Mouse (Mus musculus): ENCODE data around the gene She.

She gene

DNA sequence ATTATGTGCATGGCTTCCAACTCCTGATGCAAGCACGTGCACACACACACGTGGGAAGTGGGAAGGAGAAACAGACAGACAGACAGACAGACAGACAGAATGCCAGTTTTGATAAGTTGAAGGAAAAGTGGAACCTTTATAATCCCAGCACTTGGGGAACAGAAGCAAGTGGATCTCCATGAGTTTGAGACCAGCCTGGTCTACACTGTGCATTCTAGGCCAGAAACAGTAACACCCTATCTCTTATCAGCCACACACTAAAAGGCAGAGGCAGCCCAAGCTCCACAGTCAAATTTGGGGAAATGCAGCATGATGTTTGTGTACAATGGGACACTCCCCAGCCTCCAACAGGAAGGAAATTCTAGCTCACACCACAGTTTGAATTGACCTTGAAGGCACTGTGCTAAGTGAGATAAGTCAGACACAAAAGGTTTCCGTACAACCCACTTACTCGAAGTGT lies 52.4 kb downstream of the She start:
- DNase-seq (ENCODE audit: low spot score): no peak

DNA sequence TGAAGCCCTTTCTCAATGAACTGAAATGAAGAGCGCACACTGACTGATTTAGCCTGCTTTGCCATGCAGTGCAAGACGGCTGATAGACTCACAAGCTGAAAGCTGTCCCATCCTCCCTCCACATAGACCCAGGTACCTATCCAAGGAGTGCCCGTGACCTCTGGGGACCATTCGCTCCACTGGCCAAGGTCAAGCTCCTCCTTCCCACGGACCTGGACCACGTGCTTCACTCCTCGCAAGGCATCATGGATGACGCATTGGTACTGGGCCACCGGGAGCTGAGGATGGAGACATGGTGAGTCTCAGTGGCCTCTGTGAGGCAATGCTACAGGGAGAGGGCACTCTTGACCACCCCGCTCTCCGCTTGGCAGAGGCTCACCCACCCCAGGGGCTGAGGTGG lies 54.6 kb downstream of the She start:
- no peak for DNase-seq (ENCODE audit: low spot score)

DNA sequence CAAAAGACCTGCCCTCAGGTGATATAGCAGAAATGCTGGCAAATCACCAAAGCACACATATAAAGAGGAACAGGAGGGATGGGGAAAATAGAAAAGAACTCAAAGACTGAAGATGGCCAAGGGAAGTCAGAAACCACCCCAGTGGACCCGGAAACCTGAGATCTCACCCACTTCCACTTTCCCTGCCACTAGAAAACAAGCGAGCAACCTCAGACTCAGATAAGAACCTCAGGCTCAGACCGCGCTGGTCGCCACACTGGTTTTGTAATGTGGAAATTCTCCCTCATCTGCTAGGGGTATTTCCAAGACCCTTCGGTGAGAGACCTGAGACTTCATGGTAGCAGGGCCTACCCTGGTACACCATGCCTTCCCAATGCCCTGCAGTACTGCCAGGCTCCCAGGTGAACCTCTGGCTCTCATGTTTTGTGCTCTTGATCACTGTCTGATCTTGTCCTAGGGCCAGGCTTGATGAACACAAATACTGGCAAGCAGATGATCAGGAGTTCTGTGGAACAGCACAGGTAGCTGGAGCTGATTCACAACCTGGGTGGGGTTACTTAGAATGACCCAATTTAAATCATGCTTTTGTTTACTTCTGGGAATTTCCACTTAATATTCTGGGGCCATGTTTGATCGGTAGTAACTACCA lies 56.5 kb downstream of the She start:
- DNase-seq (ENCODE audit: low spot score): no peak

DNA sequence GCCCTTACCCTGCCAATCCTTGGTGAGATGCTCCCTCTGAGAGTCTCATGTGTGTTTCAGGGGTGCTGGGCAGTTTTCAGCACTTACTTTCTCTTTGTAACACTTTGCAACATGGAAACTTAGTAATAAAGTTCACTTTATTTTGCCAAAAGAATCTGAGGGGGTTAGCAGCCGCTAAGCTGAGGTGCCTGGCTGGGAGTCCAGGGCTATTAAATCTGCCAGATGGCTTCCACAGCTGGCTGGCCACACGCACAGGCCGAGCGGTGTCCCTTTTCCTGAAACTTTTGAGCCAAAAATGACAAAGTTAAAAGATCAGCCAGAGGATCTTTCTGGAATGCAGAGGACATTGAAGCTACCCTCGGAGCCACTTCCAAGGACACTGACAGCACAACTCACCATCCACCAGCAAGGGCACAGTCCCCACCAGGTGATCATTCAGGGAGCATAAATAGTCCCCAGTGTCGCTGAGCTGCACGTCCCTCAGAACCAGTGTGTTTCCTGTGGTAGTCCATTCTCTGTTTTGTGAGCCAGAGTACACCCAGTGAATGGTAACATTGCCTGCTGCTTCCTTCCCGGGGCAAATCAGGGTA lies 58.8 kb downstream of the She start:
- DNase-seq (ENCODE audit: low spot score): no peak

DNA sequence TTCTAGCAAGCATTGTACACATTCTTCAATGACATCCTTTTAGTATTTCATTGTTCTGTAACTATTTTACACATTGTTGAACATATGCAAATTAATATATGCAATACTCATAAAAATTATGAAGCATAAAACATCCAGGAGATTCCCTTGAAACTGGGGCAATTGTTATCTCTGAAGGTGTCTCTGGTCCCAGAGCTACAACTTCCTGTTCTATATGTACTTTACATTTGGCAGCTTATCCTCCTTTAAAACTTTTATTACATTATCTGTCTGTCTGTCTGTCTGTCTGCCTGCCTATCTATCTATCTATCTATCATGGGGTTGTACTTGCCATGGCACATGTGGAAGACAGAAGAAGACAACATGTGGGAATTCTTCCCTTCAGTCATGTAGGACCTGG lies 60.5 kb downstream of the She start:
- no peak for DNase-seq (ENCODE audit: low spot score)

DNA sequence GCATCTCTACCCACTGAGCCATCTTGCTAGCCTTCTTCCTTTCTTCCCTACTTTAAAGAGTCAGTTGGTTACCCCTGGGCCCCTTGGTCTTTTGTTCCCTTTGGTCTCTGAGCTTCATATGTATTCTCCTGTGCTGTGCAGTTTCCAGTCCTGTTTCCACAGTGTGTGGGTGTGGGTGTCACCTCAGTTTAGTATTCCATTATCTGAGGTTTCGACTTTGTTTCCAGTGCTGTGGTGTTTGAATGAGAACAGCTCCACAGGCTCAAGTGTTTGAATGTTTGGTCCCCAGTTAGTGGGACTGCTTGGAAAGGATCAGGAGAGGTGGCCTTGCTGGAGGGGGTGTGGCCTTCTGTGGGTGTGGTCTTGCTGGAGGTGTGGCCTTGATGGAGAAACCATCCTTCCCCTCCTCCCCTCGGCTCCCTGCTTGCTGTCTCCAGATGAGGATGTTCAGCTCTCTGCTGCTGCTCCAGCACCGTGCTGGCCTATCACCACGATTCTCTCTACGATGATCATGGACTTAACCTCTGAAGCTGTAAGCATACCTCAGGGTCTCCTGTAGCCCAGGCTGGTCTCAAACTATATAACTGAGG lies 61.4 kb downstream of the She start:
- no peak for DNase-seq (ENCODE audit: low spot score)

DNA sequence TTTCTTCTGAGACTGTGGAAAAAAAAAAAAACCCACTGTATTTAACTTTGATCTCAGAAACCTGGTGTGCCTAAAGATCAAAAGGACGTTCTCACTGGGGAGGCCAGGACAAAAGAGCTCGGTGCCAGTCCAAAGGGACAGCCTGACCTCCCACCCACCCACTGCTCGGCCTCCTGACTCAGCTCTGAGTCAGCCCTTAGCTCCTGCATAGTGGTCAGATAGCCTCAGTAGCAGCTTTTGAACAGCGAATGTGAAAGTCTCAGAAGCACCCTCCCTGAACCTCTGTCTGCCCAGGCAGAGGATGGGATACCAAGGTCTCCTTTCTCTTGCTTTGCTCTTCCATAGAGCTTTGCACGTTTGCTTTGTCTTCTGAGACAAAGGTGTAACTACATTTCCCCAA lies 65.4 kb downstream of the She start:
- DNase-seq (ENCODE audit: low spot score): no peak

DNA sequence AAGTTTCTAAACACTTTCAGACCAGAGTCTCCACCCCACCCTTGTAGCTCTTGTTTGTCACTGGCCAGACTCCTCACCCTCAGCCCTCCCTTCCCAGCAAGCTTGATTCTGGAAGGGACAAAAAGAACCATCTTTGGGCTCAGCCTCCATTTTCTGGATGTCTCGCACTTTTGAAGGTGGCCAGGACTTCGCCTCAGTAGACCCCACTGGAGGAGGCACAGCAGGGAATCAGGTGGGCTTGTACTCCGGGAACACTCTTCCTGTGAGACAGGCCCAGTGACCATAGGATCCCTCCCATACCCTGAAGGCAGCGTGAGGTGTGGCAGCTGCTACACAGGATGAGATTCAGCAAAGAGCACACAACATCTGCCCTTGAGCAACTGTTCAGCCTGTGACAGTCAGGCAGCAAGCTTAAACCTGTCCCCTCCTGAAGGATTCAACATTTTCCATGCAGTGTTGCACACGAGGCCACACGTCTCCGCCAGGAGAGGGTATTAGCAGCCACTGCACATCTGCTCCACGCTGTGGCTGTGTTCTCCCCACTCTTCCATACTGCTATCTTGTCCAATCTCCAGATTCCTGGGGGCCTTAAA lies 66.1 kb downstream of the She start:
- DNase-seq (ENCODE audit: low spot score): no peak

DNA sequence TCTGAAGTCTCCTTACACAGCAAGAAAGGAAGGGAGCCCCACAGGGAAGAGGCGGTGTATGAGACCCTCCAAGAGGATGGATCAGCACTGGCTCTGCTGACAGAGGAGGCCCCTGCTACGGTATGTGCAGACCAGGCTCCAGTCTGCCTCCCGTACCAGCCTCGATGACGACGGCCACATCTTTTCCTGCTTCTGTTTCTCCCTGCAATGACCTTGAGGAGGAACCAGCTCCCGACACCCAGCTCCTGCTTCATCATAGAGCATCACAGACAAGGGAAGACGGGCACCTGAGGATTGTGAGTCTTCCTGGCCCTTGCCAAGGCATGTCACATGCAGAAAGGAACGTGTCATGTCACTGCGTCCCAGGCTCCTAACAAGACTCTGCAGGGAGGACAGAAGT lies 66.8 kb downstream of the She start:
- DNase-seq (ENCODE audit: low spot score): no peak

DNA sequence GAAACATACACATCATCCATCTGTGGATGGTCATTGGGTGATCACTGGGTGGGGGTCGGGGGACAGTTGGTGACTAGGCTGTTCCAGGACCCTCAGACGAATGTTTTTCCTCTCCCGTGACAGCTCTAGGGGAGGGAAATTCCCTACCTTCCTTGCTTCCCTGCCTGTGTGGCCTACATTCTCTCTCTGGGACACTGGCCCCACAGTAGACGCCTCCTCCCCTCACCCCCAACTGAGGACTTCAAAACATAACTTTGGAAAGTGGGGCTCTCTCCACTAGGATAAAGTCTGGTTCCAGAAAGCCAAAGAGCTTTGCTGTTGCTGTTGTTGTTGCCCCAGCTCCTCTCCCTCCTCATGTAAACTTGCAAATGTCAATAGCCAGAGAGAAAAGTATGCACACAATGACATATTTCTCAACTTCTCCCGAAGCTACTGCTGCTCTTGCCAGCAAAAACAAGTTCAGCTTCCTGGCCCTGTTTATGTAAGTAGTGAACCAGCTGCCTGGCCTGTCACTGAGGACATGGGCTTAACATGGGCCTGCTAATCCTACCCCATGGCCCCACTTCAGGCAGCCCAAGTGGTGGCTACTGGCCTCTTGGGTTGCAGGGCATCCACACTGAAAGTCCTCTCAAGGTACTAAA lies 67.8 kb downstream of the She start:
- DNase-seq (ENCODE audit: low spot score): no peak

DNA sequence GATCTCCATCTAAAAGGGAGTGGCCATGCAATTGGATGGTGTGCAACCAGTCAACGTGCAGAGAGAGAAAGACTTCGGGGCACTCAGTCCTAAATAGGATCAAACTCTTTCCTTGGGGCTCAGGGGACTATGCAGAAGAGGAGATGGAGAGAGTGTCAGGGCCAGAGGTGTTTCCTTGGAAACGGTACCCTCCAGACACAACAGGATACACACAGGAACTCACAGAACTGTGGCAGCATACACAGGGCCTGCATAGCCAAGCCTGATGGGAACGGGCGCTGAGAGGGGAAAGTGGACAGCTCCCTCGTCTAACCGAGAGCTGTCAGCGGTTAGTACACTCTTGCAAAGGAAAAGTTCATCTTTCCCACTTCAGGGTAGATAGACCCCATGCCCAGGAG lies 68.3 kb downstream of the She start:
- DNase-seq (ENCODE audit: low spot score): no peak

DNA sequence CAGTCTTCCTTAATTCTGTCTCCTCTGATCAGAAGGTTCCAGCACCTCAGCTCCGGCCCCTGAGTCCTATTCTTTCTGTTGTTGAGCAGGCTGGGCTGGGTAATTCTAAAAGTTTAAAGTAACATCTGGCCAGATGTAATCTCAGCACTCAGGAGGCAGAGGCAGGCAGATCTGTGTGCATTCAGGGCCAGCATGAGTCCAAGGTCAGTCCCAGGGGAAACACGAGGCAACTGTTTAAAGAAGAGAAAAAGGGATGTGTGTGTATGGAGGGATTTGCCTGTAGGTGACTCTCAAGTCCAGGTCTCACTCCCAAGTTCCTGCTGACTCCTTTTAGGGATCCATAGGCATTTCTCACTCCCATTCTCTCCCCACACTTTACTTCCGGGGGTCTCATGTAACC lies 76.7 kb downstream of the She start:
- no peak for DNase-seq (ENCODE audit: low spot score)
